Mouse (Mus musculus): ENCODE measurements around the gene Lrmda. TPM values are rescaled to one million over a fixed set of nuclear protein-coding genes. Genes with fewer than 3 reads are reported as not detected.

Lrmda gene
- total and polyA plus RNA-seq, 3 experiments, result 0.92 to 8.6 (median 2.7) TPM

DNA sequence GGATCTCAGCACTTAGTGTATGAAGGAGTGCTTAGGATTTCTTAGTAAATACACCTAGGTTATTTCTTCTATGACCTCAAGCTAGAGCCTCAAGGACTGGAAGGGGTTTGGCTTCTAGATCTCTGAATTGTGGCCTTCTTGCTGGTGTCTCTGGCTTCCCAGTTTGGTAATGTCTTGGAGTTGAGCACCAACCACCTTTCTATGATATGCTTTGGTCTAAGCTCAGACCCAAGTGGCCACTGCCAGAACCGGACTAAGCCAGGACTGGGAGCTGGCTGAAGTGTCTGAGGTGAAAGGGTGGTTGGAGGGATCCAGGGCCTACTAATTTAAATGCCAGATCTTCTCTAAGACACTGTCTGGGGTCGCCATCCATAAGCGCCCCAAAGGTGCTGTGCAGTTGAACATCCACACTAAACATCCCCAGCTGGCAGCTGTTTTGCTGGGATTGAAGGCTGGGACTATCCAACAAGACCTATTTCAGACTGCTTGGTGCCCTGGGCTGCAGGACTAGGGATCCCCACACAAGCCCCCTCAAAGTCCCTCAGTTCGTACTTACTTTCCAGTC lies 27.1 kb upstream of the Lrmda start:
- DNase-seq, result no peak

DNA sequence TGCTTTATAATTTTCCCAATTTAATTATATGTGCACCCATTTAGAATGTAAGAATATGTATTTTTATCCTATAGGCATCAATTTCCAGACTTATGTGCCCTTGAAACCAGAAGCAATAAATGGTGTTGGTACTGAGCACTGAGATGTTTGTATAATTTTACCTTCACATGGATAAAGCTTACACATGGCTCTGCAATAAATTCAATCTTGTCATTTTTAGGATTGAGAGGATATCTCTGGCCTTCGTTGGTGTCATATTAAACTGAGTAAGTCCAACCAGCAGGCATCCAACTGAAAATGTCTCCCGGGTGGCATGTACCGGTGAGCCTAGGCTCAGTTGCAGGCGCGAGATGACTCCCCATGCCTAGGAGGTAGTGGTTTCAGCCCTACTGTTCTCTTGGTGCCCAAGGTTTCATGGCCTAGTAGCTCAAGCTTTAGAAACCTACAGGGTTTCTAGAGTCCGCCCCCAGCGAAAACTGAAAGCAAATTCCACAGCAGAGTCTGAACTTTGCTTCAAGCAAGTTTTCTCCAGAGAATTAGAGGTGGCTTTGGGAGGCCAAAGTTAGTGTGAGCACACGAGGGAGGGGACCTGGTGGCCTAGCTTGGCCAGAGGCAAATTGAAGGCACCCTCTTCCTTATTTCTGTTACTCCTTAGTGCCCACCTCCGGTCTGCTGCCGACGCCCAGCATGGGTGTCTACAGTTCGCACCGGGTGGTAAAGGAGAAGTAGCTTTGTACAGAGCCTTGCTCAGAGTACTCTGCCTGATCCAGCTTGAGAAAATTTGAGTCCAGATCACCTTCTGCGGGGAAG lies 26.1 kb upstream of the Lrmda start:
- DNase-seq, result peak; percentile 76

DNA sequence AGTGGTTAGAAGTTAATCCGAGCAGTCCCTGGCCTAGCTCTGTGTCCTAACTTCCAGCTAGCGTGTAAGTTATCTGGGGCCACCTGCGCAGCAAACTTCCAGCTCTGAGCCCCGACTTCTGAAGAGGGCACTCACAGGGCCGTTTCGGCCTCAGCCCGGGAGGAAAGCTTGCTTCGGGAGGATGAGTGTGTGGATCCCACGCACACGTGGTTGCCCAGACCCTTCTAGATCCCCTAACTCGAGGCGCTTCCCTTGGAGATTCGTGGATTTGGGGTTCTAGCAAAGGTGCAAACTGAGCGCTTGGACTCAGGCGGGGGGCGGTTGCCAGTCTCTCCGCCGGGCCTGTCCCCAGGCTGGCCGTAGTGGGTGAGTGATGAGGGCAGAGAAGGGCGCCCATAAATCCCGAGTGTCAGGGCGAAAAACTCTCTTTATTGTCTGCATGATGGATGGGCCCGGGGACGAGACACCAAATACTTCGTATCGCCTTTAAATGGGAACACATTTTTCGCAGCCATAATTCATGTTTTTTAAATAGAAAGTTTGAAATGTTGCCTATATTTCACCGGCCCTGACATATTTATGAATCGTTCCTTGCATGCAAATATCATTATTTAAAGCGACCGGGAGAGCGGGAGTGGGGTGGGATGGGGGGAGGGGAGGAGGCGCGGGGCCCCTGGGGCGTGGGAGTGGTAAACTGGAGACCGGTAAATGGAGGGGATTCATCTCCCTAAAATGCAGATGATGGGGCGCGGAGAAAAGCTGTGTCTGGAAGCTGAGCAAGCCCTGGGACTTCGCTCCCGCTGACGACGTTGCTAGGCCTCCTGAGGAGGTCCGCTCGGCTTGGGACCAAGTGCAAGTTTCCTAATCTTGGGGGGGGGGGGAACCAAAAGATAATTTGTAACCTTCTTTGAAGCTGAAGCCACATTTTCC lies 25.2 kb upstream of the Lrmda start:
- peak; percentile 80 for DNase-seq

DNA sequence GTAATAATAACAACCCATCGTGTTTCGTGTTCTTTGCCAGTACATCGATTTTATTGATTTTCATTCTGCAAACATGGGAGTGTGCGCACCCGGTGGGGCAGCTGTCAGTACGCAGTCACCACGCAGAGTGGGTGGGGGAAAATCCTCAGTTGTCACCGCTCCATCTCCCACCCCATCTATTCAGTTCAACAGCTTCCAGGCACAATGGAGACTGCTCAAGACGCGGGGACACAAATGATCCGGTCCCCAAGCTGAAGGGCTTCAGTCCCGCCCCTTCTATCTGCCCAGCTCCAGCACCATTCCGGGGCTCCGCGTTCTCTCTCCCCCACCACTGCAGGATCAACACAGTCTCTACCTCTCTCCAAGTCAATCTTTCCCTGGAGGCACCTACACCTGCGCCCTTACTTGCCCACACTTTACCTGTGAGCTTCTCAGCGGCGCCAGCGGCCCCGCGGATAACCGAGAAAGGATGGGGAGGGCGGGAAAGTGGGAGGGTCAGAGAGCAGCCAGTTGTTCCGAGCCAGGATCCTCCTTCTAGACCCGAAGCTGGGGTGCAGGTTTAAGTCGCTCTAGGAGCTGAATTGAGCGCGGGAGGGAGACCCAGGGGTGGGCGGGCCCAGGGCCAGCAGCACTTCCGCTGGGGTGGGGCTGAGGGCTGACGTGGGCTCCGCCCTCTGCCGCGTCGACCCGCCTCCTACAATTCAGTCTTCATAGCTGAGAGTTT lies 24.3 kb upstream of the Lrmda start:
- peak; percentile 91 for DNase-seq

DNA sequence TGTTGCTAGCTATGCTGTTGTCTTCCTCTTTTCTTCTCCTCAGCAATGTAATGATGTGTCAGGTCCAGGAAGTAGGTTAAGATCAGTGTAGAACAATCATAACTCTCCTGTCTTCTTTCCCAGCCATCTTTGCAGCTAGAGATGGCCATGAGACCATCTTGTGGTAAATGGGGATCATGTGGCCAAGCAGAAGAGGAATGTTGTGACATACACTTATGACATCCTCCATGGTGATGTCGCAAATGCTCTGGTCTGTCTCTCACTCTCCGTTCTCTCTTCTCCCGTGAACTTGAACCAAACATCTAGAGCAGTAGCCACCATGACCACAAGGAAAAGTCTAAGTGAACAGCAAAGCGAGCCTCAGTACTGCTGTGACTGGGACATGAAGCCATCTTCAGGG lies 19.9 kb upstream of the Lrmda start:
- DNase-seq, result no peak

DNA sequence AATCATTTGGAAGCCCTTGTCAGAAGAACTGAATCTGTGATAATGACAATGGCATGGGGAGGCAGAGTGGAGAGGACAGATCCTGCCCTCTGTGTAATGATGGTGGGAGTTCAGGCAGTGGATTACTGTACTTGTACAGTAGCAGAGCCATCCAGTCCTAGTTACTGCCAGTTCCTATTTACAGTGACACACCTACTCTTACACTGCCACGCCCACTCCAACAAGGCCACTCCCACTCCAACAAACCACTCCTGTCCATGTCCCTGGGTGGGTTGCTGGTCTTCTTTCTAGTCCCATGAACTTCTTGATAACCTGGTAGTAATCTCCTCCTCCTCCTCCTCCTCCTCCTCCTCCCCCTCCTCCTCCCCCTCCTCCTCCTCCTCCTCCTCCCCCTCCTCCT lies 16.3 kb upstream of the Lrmda start:
- no peak for DNase-seq

DNA sequence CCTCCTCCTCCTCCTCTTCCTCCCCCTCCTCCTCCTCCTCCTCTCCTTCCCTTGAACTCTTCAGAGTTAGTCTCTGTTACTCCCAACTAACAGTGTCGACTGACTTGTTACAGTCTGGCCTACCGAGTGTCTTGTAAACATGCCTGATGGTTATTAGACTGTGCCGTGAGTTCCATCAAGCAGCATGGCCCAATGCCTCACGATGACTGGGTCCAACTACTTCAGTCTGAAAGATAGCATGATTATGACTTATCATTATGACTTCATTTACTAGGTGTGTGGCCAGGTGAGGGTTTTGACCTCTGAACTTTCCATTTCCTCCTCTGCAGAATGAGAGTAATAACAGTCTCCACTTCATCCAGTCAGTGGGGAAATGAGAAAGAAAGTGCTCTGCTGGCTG lies 15.9 kb upstream of the Lrmda start:
- no peak for DNase-seq

DNA sequence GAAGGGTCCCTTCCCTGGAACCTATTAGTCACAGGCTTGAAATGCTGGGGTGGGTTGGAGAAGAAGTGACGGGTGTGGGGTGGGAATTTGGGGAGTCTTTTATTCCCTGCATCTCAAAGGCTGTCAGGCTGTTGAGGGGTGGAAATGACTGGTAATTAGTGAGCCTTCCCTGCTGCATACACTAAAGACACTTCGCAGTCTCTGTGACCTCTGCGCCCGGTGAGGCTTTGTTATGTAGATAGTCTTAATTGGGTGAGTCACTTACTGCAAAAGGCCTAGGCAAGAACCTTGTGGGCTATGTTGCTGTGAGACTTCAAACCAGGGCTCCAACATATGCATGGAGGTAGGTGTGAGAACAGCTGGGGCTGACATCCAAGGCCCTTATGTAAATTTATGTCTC lies 14.6 kb upstream of the Lrmda start:
- no peak for DNase-seq

DNA sequence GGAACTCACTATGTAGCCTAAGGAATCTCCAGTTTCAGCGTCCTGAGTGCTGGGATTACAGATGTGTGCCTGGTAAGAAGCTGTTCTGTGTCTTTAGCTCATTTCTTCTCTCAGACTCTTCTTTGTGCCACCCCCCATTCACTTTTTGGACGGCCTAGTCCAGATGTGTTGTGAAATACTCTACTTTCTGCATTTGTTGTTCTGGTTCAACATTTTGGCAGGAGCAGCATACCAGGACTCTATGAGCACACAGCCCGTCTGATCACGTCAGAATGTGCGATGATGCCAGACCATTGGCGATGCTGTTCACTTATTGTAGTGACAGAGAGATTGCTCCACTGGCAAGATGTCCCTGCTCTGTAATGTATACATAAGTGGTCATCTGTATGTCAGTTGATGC lies 12.5 kb upstream of the Lrmda start:
- no peak for DNase-seq

DNA sequence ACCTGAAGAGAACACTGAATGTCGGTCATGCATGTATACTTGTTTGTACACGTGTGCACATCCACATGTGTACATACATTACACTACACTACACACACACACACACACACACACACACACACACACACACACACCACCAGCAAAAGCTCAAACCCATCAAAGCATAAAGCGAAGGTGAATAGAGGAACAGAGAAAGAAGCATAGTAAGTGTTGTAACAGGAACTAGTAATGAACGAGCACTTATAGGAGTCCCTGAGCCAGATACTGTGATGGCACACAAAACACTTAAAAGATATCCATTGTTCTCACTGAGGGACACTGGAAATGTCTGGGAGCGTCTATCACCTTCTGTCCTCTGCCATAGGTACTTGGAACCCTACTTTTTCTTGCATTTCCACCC lies 5.2 kb upstream of the Lrmda start:
- DNase-seq, result no peak

DNA sequence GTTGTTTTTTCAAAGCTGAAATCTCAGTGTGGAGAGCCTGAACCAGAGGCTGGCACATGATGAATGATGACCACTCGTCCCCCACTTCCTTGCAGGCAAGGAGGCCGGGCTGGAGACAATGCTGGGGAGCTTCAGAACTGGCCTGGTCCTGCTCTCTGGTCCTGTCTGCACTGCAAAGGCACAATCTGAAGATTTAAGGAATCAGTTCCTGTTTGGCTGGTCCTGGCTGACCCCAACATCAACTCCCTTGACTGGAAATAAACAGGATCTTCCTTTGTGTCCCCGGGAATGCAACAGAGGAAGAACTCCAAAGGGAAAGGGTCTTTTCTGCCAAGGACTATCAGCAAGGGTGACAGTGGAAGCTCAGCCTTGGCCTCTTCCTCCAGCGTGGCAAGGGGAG lies 4.7 kb upstream of the Lrmda start:
- DNase-seq, result peak; percentile 44

DNA sequence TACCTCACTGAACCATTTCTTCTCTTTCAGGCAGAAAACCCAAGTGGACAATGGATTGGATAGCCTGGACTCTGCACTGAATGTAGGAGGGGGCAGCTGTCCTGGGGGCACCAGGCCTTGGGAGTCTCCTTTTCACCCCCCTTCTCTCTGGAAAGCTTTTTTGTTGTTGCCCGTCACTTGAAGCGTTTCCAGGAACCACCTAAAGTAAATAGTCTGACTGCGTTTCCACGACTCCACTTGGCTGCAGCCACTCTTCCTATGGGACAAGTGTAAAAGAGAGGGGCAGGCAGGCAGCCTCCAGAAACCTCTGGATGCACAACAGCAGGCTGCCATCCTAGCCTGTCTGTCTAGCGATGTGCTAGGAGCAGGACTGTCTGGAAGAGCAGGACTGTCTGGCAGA lies 2.5 kb upstream of the Lrmda start:
- DNase-seq, result no peak

DNA sequence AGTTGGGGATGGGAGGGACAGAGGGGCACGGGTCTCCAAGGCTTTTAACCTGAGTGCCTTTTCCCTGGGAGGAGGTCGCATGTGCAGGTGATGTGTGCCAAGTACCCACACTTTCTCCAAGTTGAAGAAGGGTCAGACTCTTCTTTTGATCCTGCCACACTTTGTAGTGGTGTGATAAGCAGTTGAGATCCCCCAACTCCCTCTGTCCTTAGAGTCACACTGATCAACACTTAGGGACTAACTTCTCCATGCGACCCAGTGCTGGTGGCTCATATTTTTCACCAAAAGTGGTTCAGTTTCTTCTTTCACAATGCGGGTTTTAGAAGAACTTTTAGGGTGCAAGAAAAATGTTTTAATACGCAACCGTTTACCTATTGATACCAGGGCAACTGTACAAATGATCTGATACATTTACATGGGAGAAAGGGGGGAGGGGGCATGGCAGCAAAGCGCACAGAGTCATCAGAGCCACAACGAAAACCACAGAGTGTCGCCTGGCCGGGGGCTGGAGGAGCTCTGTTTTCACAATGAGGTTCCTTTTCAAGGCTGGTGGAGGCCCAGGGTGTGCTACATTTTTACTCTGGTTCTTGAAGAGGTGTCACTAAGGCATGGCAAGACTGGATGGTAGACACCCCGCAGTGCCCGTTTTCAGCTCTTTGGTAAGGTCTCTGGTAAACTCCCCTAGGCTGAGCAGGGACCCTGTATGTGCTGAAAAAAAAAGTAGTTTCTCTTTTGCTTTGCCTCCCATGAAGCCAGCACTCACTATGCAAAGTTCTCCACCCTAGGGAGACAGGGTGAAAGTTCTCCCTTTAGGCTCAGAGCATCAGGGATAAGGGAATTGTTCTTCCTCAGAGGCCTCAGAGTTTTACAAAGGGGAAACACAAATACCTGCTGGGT lies 685 bp downstream of the Lrmda start:
- DNase-seq, result peak; percentile 13

DNA sequence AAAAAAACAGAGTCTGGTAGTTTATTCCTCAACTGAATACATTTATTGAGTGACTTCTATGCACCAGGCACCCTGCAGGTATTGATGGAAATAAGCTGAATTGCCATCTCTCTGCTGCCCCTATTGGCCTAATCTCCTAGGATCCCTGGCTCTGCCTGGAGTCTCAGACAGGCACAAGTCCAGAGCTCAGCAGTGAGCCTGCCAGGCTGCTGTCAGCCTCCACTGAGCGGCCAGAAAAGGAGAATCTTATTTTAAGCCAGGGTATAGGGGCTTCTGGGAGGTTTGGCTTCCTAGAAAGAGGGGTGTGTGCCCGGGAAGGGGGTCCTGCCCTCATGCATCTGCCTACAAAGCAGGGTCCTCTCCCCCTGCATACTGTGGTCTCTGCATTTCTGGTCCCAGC lies 1.4 kb downstream of the Lrmda start:
- DNase-seq, result peak; percentile 61

DNA sequence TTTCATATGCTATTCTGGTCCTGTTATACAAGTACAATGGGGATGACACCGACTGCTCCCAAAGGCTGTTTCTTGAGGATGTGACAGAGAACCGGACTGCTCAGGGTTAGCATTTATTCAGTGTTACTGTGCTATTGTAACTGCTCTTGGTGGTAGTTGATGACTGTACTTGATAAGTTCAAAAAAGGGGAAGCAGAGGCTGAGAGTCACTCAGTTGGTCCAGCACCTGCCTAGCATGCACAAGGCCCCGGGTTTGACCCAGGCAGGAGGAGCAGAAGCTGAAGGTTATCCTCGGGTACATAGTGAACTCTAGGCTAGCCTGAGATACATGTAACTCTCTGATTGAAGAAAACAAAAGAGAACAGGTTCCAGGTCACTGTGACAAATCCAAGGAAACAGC lies 4.0 kb downstream of the Lrmda start:
- no peak for DNase-seq

DNA sequence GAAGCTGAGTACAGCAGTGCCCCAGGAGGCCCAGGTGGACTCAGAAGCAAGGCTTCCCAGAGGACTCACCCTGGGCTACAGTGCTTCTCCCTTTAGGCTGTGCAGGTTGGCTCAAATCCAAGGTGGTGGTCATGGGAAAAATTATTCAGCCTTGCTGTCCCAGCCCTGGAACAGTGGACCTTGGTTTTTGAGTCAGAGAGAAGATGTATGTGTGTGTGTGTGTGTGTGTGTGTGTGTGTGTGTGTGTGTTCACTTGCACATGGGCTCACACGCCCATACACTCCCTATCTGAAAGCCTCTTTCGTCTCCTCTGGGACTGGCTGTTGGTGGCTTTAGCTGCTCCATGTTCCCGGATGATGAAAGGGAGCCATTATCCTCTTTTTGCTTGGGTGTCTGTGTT lies 16.4 kb downstream of the Lrmda start:
- peak; percentile 82 for DNase-seq

DNA sequence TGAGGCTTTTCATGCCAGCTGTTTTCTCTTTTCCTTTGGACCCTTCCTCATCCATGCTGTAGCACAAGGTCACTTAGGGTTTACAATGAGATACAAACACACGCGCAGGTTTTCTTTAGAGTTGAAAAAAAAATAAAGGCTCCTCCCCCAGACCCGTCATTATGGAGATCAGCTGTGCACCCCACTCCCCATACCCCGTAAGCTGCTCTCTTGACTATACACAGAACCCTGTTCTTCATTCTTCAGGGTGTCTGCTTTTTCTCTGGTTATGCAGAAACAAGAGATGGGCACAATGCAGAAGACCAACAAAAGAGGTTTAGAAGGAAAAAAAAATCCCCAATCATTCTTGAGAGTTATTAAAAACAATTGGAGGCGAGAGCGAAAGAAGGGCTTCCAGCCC lies 16.8 kb downstream of the Lrmda start:
- DNase-seq, result no peak

DNA sequence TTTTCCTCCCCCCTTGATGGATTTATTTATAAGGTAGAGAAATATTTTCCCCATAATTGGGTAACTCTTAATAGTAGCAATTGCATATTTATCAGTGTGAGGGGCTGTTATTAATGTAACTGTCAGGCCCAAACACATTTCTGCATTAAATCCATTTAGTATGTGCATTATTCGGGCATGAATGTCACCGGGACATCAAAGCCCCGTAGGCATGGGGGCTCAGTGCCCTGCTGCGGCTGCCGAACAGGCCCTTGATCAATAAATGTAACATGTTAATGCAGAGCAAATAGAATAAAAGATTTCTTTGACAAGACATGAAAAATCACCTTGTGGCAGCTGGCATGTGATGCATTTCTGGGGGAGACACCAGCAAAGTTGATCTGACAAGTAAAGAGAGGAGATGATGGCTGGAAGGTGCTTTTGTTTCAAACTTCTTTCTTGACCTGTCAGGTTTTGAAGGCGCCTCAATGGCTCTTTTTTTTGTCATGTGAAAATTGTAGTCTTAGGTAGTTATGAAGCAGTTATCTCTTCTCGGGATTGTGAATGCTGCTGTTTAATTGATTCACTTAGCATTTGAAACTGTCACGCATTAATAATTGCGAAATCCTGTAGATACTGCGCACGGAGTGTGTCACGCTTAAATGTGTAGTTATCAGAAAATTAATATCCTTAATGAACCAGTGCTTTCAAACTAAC lies 17.4 kb downstream of the Lrmda start:
- DNase-seq, result no peak

DNA sequence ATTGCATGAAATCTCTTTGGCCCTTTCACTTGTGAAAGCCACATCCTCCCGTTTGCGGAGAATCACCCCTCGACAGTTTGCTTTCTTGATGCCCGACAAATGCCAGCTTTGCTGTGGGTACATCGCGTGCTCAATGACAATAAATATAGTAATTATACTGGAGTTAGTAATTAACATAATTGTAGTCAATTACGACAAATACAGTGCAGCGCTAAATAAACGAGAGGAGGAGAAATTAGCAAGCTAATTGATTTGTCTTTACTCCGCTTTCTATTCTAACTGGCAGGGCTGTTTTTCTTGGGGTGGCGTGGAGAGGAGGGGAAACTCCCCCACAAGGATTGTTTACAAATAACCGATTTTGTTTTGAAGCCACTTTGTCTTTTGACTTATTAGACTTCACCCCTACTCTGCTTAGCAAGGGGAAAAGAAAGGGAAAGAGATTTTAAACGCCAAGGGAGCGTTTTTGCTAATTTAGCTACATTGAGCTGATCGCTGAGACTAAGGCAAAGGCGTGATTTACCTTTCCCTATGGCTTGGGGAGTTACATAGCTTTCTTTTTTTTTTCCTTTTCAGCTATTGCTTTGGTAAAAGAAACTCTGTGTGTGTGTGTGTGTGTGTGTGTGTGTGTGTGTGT lies 18.1 kb downstream of the Lrmda start:
- DNase-seq, result no peak

DNA sequence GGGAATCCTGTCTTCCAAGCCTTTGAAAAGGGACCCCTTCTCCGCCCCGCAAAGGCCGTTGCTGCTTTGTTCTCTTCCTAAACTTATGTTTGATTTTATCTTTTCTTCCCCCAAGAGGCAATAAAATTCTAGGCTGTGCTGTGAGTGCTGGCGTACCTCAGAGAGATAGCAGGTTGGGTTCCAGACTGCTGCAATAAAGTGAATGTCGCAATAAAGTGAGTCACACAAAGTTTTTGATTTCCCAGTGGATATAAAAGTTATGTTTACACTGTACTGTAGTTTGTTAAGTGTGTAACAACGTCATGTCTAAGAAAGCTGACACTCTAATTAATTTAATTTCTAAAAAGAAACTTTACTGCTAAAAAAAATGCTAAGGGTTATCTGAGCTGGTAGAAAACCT lies 22.6 kb downstream of the Lrmda start:
- peak; percentile 32 for DNase-seq

Data from adrenal gland, adult 2 months (tissue).